Mouse (Mus musculus): ENCODE results near the gene Llgl2.
"Not testable (repeated sequence)": the region's sequence is repeated elsewhere in the genome, so short reads cannot be mapped to it uniquely, and the experiment has no call there.

The Llgl2 gene

DNA sequence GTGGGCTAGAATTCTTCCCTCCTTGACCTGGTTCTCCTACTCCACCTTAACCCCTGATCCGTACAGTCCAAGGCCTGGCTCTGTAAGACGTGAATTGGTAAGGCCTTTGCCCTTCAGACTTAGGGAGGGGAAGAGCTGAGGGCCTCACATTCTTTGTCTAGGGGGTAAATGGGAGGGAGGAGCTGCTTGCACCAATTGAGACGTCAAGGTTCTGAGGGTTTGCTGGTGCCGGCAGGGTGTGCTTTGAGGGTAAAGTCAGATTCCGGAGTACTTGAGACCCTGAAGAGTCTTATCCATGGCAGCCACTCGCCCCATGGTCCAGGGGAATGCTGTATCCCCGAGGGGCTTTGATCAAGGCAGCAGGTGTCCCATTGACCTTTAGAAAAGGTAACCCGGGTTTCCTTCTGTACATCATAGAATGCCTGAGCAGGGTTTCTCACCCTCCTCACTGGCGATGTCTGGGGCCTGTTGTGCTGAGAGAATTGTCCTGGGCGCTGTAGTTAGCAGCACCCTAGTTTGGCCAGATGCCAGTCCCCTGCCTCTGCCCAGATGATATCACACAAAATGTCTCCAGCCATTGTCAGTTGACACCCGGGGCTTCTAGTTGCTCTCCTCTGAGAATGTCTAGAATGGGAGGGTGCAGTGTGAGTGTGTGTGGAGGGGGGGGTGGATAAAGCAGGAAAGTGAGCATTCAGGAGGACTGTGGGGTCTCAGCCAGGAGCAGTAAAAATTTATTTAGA, 13.0 kb downstream of the Llgl2 start:
- DNase-seq, result no peak

DNA sequence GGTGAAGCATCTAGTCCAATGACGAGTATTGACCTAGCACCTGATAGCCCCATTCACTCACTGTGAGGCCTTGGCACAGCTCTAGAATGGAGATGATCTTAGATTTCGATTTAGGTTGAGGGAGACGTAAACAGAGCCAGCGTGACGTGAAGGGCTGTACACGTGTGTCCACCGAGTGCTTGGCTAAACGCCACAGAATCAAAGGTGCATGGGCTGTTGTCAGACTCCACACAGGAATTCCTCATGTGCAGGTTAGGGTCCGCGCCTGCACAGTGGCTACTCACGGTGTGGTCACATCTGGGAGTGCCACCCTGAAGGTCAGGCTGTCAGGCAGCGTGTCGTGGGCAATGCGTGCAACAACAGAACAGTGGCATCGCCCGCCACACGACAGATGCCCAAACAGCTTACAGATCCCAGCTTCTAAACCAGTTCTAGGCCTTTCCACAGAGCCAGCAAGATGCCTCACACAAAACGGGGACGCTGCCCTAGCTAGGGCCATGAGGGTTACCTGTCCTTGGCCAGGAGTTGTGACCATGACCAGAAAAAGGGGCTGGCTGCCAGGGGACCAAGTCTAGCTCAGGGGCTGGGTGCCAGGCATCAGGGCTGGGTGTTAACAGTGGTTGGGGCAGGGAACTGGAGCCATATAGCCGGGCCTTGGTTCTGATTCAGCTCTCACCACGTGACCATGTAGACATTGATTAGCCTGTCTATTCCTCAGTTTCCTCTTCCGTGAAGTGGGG, 13.9 kb downstream of the Llgl2 start:
- DNase-seq, result no peak

DNA sequence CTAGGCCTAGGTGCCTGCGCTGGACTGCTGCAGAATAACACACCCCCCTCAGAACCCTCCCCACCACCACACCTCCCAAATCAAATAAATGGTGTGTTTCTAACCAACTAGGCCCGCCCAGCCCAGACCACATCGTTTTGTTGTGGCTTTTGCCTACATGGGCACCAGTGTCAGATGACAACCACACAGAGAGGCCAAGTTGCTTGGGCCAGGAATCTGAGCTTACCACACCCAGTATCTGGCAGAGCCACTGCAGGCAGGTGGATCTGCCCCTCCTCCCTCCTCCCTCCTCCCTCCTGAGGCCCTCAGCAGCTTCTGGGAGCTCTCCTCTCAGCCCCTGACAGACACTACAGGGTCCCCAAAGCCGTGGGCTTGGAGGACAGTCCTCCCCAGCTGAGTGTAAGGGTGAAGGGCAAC, 15.1 kb downstream of the Llgl2 start:
- no peak for DNase-seq

DNA sequence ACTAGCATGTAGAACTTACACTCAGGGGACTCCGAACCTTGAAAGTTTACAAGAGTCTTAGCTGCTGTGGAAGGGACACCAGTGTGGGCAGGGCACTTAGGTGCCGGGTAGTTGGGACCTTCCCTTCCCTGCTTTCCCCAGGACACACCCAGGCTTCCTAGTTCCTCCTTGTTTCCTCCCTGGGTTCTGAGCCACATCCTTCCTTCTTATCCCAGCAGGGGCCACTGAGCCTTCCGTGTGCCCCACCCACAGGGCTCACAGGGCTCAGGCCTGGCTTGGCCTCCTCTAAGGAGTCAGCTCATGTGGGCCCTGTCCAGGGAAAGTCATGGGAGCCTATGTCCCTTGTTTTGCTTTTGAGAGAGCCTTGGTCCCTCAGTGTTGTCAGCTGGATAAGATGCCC, 15.9 kb downstream of the Llgl2 start:
- DNase-seq, result no peak

DNA sequence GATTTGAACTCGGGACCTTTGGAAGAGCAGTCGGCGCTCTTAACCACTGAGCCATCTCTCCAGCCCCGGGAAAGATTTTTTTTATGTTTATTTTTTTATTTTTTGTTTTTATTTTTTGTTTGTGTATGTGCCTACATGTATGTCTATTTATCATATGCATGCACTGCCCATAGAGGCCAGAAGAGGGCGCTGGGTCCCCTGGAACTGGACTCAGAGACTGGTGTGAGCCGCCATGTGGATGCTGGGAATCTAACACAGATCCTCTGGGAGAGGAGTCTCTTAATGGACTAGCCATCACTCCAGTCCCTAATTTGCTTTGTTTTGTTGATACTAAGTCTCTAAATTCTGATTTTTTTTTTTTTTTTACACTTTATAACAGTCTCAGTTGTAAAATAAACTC, 17.2 kb downstream of the Llgl2 start:
- no peak for DNase-seq

DNA sequence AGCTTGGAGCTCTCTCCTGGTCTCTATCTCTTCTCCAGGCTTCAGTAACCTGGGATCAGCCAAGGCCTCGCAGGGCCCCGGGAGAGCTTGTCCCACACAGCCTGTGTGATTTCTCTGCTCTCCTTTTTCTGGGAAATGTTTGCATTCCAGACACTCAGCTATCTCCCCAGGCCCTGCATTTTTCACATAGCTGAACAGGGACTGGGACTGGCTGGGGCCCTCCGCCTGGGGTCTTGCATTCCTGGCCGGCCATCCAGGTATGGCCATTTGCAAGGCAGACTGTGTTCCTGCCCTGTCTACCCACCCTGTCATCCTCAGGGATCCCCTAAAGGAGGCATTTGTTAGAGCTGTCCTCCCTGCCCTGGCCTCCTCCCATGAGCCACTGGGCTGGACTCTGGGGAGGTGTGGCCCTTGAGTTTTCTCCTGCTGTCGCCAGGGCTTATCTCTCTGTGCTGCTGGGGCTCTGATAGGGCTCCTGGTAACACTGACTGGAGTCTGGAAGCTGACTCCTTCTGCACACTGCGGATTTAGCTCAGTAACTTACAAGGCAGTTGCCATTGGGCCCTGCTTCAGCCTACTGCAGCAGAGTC, 18.2 kb downstream of the Llgl2 start:
- DNase-seq, result peak; percentile 57

DNA sequence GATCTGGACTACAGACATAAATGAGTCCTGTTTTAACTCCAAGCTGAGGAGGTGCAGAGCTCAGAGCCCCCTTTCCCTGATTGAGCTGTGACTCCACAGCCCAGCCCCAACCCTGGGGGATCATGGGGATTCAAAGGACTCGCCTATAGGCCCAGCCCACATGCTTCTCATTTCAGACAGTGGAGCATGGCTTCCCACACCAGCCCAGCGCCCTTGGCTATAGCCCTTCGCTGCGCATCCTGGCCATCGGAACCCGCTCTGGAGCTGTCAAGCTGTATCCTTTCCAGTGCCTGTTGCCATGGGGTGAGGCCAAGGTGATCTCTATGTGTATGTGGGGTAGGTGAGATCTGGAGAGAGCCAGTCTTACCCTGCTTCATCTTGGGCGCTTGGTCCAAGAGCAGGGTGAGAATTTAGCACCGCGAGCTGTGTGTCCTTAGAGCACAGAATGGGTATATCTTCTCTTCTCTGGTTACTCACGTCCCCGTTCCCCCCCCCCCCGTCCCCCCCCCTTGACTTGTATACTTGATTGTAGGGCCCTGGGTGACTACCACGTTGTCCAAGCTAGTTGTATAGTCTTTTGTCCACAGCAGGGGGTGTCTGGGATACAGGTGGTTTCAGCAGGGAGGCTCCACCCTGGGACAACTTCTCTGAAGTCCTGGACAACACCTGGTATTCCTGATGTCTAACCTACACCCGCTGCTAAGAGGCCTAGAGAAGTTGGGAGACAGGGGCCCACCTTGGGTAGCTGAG, 19.5 kb downstream of the Llgl2 start:
- DNase-seq, result no peak

DNA sequence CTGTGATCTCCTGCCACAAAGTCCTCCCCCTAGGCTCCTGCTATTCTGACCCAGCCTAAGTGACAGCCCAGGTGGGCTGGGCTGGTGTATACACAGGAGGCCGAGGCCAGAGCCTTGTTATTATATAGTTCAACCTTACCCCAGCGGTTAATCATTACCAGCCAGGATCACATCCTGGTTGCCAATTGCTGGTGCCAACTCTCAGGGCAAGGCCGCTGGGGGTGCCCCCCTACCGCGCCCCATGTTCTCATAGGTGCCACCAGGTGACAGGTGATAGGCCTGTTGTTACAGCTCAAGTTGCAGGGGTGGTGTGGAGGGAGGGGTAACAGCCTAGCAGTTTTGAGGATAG, 20.0 kb downstream of the Llgl2 start:
- no peak for DNase-seq

DNA sequence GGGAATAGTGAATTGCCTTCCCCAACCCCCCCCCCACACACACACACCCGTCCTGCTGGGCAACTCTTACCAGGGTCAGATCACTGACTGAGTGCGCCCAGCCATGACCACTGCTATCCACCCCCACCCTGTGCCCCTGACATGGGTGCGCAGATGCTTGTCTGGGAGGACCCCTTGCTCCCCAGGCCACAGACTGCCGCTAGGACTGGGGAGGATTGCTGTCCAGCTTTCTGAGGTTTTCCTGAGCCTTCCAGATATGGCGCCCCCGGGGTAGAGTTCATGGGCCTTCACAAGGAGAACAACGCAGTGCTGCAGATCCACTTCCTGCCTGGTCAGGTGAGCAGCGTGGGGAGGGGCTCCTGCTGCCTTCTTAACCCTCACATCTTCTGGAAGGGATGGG, 20.4 kb downstream of the Llgl2 start:
- DNase-seq, result no peak

DNA sequence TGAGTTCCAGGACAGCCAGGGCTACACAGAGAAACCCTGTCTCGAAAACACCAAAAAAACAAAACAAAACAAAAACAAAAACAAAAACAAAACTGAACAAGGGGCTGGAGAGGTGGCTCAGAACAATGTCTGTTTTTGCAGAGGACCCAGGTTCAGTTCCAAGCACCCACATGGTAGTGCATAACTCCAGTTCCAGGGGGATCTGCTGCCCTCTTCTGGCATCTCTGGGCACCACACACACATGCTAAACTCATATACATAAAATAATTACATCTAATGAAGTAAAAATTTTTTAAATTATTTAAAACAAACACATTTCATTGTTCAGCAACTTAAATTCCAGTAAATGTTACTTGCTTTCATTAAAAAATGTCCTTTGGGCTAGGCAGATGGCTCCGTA, 22.0 kb downstream of the Llgl2 start:
- DNase-seq, result no peak

DNA sequence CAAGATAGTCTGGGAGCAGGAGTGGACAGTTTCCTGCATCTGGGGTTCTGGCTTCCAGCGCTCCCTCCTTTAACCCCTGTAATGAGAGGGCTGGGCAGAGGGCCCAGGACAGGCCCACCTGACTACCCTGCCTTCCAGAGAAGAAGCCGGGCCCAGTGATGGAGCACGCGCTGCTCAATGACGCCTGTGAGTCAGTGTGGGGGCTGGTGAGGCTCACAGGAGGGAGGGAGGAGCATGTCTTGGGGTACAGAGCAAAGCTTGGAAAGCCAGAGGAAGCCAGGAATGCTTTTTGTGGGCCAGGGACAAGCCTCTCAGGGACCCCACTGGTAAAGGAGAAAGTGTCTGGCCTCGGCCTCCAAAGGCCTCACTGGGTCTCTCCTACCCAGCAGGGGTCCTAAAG, 30.8 kb downstream of the Llgl2 start:
- DNase-seq, result no peak

DNA sequence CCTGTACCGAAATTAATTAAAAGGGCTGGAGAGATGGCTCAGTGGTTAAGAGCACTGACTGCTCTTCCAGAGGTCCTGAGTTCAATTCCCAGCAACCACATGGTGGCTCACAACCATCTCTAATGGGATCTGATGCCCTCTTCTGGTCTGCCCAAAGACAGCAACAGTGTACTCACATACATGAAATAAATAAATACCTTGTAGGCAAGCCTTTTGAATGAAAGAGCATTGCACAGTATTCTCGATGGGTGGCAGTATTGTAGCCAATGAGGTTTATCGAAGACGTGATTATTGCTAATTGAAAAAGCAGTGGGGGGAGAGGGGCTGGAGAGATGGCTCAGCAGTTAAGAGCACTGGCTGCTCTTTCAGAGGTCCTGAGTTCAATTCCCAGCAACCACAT, 33.3 kb downstream of the Llgl2 start:
- DNase-seq, result not testable (repeated sequence)

DNA sequence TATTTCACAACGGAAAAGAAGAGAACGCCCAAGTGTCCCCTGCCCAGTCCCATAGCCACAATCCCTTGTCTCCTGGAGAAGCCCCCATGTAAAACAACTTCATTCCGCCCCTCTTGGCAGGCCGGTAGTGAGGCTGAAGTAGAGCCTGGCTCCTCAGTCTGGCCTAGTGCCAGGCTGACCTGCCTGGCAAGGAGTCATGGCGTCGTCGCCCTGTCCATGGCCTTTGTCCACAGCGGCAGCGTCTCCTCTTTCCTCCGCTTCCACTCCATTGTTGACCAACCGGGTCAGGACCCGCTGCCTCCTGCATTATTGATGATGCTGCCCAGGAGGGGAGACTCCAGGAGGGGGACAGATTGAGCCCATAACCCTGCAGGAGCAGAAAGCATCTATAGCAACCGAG, 34.1 kb downstream of the Llgl2 start:
- no peak for DNase-seq

DNA sequence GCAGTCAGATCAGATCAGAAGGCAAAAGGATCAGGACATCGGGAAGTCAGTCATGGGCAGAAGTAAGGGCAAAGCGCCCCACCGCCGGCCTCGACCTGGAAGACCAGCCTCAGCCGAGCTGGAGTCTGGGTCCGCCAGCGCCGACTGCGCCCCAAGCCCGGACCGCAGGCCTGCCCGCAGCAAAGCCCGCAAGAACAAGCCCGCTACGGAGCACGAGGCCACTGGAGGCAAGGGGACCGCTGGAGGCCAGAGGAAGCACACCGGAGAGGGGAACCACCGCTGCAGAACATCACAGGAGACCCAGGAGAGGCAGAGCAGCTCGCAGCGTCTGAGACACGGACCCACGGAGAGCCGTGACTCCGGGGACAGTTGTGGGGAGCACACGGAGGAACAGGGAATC, 34.5 kb downstream of the Llgl2 start, which contains the start of gene Myo15b:
Myo15b (plus strand) TSS at position 53 of the 400 bp plus-strand sequence.
- peak; percentile 30 for DNase-seq

DNA sequence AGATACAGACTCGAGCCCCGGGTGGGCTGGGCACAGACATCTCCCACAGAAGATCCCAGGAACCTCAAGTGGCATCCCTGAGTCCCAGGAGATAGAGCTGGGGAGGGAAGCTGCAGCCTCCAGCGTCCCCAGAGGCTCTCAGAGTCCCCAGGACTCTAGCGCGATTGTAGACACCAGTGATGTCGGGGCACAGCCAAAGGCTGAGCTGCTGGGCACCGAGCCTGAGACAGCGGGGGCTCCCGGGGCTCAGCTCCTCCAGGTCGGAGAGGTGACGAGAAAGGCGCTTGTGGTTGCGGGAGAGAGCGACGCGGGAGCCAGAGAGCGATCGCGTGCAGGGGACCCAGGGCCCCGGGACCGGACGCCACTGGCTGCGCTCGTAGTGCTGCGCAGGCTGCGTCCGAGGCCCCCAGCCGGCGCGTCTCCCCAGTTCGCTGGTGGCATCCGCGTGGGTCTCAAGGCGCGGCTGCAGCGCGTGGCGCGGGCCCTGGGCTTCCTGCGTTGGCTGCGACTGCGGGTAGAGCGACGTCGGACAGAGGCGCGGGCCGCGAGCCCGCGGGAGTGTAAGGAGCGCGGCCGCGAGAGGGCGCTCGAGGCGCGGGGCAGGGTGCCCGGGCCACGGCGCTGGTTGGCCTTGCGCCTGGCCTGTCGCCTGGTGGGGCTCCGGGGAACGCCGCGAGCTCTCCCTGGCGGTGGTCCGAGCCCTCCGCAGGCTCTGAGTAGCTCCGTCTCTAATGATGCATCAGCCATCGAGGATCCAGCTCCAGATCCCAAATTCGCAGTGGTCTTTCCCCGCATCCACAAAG, 35.5 kb downstream of the Llgl2 start:
- DNase-seq, result peak; percentile 93

DNA sequence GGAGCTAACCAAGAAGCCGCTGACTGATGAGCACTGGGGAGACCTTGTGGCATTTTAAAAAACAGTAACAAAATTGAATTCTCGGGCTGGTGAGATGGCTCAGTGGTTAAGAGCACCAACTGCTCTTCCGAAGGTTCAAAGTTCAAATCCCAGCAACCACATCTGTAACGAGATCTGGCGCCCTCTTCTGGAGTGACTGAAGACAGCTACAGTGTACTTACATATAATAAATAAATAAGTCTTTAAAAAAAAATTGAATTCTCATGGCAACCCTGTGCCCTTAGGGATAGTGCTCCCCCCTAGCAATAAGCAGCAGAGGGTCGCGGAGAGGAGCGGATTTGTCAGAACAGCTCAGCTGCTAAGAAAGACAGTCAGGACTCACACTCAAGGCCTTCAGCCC, 40.0 kb downstream of the Llgl2 start:
- no peak for DNase-seq

DNA sequence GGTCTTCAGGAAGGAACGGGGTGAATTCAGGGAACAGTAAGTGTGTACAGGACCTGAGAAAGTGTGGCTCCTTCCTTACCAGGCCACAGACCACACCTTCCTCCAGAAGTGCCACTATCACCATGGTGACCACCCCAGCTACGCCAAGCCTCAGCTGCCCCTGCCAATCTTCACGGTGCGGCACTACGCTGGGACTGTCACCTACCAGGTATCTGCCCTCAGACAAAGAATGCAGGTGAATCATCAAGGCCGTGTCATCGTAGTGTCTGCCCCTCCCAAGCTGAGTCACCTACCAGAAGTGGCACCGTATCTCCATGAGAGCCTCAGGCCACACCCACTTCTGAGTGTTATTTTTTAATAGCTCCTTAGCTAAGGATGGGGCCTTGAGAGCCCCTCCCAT, 45.5 kb downstream of the Llgl2 start:
- no peak for DNase-seq

DNA sequence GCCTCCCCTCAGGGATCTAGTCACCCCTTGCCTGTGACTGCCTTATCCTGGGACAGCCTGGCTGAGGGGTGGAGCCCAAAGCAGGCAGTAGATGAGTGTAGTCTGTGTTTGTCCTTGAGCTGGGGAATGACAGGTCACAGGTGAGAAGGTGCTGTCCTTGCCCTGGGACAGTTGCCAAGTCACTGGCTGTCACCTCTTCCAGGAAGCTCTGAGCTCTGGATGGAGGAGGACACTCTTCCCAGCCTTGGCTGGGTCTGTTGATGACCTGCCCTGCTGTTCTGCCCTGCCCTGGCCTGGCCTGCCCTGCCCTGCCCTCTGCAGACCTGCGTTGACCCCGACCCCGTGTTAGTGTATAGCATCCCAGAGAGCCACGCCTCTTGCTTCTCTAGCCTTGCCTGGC, 48.6 kb downstream of the Llgl2 start:
- no peak for DNase-seq

DNA sequence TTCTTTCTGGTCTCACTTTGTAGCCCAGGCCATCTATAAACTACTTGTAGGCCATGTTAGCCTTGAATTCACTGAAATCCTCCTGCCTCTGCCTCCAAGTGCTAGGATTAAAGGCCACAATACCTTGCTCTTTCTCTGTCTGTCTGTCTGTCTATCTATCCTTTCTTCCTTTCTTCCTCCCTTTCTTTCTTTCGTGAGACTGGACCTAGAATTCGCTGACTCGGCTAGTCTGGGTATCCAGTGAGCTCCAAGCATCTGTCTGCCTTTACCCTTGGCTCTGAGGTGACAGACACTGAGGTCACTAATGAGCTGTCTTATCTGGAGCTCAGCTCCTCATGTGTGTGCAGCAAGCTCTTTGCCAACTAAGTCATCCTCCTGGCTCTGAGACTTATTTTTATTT, 52.1 kb downstream of the Llgl2 start:
- no peak for DNase-seq

DNA sequence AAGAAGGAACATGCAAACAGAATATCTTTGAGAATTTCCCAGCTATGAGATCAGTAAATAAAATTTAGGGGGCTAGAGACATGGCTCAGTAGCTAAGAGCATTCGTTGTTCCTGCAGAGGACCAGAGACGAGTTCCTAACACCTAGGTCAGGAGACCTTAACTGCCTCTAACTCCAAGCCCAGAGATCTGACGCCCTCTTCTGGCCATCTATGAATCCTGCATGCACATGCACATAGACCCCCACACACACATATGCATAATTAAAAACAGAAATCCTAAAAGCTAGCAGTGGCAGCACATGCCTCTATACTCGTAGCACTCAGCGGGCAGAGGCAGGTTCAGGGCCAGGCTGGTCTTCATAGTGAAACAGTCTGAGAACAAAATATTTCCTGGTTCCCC, 52.6 kb downstream of the Llgl2 start:
- DNase-seq, result no peak

DNA sequence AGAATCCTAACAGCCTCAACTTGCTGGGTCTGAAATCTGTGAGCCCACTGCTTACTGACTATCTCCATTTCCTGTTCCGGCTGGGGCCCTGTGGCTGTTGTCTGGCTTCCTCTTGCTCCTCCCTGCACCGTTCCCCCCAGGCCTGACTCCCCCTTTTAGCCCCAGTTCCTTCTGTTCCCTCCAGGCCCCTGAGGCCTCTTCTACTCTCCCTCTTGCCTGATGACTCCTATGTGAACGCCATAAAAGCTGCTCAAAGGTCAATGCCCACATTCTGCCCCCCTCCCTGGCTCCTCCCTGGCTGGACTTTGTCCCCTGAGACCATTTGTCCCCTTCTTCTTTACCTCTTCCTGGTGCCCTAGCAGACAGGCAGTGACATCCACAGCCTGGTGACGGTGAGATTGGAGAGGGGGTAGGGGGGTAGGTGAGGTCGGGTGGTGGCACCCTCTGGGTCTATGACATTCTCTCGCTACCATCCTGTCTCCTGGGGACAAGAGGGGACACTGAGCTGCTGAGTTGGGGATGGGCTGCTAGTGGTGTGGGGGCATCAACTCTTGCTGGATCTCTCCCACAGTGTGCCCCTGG, 53.4 kb downstream of the Llgl2 start:
- DNase-seq, result no peak

DNA sequence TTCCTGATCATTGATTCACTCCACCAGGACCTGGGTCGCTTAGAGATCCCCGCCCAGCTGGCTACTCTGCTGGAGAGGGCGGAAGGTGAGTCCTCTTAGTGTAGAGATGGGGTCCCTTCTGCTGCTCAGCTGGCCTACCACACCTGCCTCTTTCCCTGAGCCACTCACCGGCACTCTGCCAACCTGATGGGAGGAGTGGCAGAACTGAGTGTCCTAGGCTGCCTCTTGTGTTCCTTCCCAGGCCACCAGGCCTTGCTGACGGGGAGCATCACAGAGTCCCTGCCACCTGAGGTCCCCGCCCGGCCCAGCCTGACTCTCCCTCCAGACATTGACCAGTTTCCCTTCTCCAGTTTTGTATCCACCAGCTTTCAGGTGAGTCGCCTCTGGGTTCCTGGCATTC, 54.2 kb downstream of the Llgl2 start:
- no peak for DNase-seq
